Mouse (Mus musculus): ENCODE results near the gene Ppt2.

- no peak for TF ChIP-seq CTCF (IDR thresholded peaks at IDR 0.05; ENCODE audit: control insufficient read depth, insufficient read depth, insufficient read length)
- TF ChIP-seq MYOD1 (IDR thresholded peaks at IDR 0.05; ENCODE audit: control insufficient read depth, insufficient read length, low read depth) = no peak
- no peak for TF ChIP-seq FOSL1 (IDR thresholded peaks at IDR 0.05; ENCODE audit: insufficient read depth, low read length, poor library complexity, severe bottlenecking)
These were observed 9.1 kb upstream of the Ppt2 start for GRCm38 (mm10) chr17:34637459-34637858.

All from C2C12 (cell line).